Mouse (Mus musculus) right cerebral cortex, adult 18-20 months (tissue): ENCODE results near the gene Ghrh.

Experiments
- DNase-seq: peaks from one replicate; pipeline ENCODE4 v3.0.0; 2022; ENCODE audit warnings: mixed read lengths

The Ghrh gene

GRCm38 (mm10) chr2:157343337-157343736 lies 4.0 kb downstream of the Ghrh start:
- no peak for DNase-seq

- DNase-seq = no peak
These were observed 4.9 kb downstream of the Ghrh start for GRCm38 (mm10) chr2:157342328-157342926.

GRCm38 (mm10) chr2:157341554-157342270 lies 5.6 kb downstream of the Ghrh start:
- DNase-seq = peak; percentile 68

GRCm38 (mm10) chr2:157340221-157340741 lies 7.0 kb downstream of the Ghrh start:
- peak; percentile 69 for DNase-seq

GRCm38 (mm10) chr2:157339532-157339931 lies 7.8 kb downstream of the Ghrh start:
- DNase-seq = no peak

- DNase-seq = peak; percentile 62
These were observed 8.6 kb downstream of the Ghrh start for GRCm38 (mm10) chr2:157338663-157339062.

- no peak for DNase-seq
These were observed 15.2 kb downstream of the Ghrh start for GRCm38 (mm10) chr2:157332059-157332458.

GRCm38 (mm10) chr2:157328570-157328969 lies 18.7 kb downstream of the Ghrh start:
- no peak for DNase-seq

GRCm38 (mm10) chr2:157328106-157328505 lies 19.2 kb downstream of the Ghrh start:
- no peak for DNase-seq

- no peak for DNase-seq
These were observed 22.1 kb downstream of the Ghrh start for GRCm38 (mm10) chr2:157325238-157325637.

- no peak for DNase-seq
These were observed 25.1 kb downstream of the Ghrh start for GRCm38 (mm10) chr2:157322029-157322766.

GRCm38 (mm10) chr2:157320886-157321285 lies 26.4 kb downstream of the Ghrh start:
- DNase-seq = no peak

- no peak for DNase-seq
These were observed 27.2 kb downstream of the Ghrh start for GRCm38 (mm10) chr2:157320135-157320534.

- no peak for DNase-seq
These were observed 30.1 kb downstream of the Ghrh start for GRCm38 (mm10) chr2:157317220-157317619.

- no peak for DNase-seq
These were observed 30.9 kb downstream of the Ghrh start for GRCm38 (mm10) chr2:157316358-157316933.

GRCm38 (mm10) chr2:157315486-157315885 lies 31.8 kb downstream of the Ghrh start:
- DNase-seq = no peak

- no peak for DNase-seq
These were observed 33.0 kb downstream of the Ghrh start for GRCm38 (mm10) chr2:157314310-157314709.

GRCm38 (mm10) chr2:157313718-157314117 lies 33.6 kb downstream of the Ghrh start:
- no peak for DNase-seq

GRCm38 (mm10) chr2:157310963-157311637 lies 36.2 kb downstream of the Ghrh start:
- DNase-seq = no peak

- no peak for DNase-seq
These were observed 37.7 kb downstream of the Ghrh start for GRCm38 (mm10) chr2:157309611-157310010.

GRCm38 (mm10) chr2:157308273-157308917 lies 38.9 kb downstream of the Ghrh start:
- no peak for DNase-seq

GRCm38 (mm10) chr2:157307715-157308265 lies 39.5 kb downstream of the Ghrh start:
- DNase-seq = no peak
